Mouse (Mus musculus) olfactory bulb, adult 2 months (tissue): ENCODE results near the gene Syn3.

Experiments used
- CTCF ChIP-seq: fragments of 200-500 bp; IDR thresholded peaks from 2 replicates; pipeline ENCODE4 v1.5.1; 2012; ENCODE audit warnings: low read depth, mild to moderate bottlenecking, low read length, moderate library complexity; ENCODE audit not compliant: insufficient read depth
- POLR2A ChIP-seq: fragments of 200-500 bp; IDR thresholded peaks from 2 replicates; pipeline ENCODE4 v1.6.1; 2012; ENCODE audit warnings: mild to moderate bottlenecking, low read depth, low read length, moderate library complexity; ENCODE audit not compliant: insufficient read depth

GRCm38 (mm10) chr10:86418931-86419330 is 79.8 kb downstream of the Syn3 start:
- TF ChIP-seq CTCF (no peak), POLR2A (no peak)
